Mouse (Mus musculus) CD4-positive, CD25-positive, alpha-beta regulatory T cell (primary cell): ENCODE results near the gene Ndufa10. TPM values are rescaled to one million over a fixed set of nuclear protein-coding genes. Genes with fewer than 3 reads are reported as not detected.

Source experiments
- polyA plus RNA-seq: library from polyadenylated mRNA; unstranded; fragments of 100-300 nt; shearing (Covaris generic); gene quantifications from one replicate; pipeline ENCODE4 v1.2.1, GENCODE M21; 2017

Ndufa10 gene
- 233 TPM for polyA plus RNA-seq

GRCm38 (mm10) chr1:92473165-92474041, at the start of gene Ndufa10:
Ndufa10 (minus strand) TSS chr1:92473860.

DNA sequence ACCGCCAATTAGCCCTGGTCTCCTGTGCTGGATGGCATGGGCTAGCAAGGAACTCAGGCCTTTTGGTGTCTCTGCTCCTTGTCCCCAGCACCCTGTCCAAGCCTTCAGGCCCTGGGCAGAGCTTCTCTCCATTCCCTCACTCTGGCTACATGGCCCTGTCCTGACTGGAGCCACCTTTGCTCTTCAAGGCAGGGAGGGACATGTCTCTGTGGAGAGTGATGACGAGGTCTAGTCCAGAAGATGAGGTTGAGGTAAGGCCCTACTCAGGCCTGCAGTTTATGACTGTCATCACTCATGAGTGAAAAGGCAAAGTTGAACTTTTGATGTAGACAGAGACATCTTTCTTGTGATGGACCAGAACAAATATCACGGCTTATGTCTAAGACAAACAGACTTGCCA, 44.9 kb upstream of the Ndufa10 start, which contains the start of gene Olfr1414:
Olfr1414 (minus strand) TSS at position 101 of the 400 bp plus-strand sequence.

GRCm38 (mm10) chr1:92496001-92496400, 22.3 kb upstream of the Ndufa10 start, which contains the start of gene Olfr1415:
Olfr1415 (minus strand) TSS chr1:92496101.

DNA sequence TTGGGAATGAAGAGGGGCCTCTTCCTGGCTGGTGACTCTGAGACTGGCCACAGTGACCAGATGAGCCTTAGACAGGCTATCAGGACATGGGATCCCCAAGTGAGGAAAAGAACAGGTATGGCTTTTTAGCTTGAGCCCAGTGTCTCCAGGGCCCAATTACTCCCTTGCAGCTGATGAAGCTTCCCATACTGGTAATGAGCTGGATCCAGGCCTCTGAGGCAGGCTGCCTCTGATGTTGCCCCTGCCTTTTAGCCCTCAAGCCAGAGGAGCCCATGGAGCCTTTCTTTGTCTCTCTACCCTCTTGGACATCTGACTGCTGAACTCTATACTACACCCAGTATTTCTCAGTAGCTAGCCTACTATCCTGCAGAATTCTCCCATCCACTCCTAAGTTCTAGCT, 11.4 kb upstream of the Ndufa10 start, which contains the start of gene Olfr1416:
Olfr1416 (minus strand) TSS at position 101 of the 400 bp plus-strand sequence.

Other genes starting within 250 kb of the Ndufa10 start
- gene Olfr1416, start 11.3 kb upstream of the Ndufa10 start, polyA plus RNA-seq: not detected
- gene Olfr1415, start 22.2 kb upstream of the Ndufa10 start, polyA plus RNA-seq: not detected
- gene Olfr1414, start 44.8 kb upstream of the Ndufa10 start, polyA plus RNA-seq: not detected
- gene Olfr1413, start 97.5 kb upstream of the Ndufa10 start, polyA plus RNA-seq: not detected
- gene Olfr1412, start 111.9 kb upstream of the Ndufa10 start, polyA plus RNA-seq: not detected
- gene Olfr1411, start 120.6 kb upstream of the Ndufa10 start, polyA plus RNA-seq: not detected
- not detected for gene Olfr1410, start 131.9 kb upstream of the Ndufa10 start, polyA plus RNA-seq
- gene Olfr12, start 143.9 kb upstream of the Ndufa10 start, polyA plus RNA-seq: not detected
- 197 TPM for gene Cops9, start 168.1 kb upstream of the Ndufa10 start, polyA plus RNA-seq
- gene Otos, start 175.0 kb upstream of the Ndufa10 start, polyA plus RNA-seq: 0.75 TPM